ENCODE assay signal across 14 mouse cellular contexts in genomic region chr17:46272675-46273074, GRCm38 (mm10). TPM values are rescaled to one million over a fixed set of nuclear protein-coding genes. Genes with fewer than 3 reads are reported as not detected.
A peak's percentile ranks its signal among the peaks of the same experiment; 100 is the strongest.
DNase-seq lines count a peak whose midpoint lies in the region; ATAC-seq and TF ChIP-seq lines count a peak whose summit lies in the region.
"Had no signal": no experiment of that assay in that cellular context is flagged by ENCODE, and none has a peak within 500 bp of the region (broad histone marks: within the 10 kb centered on the region; RNA-seq: fewer than 3 reads in every experiment).

No protein-coding gene starts in this region.

- intact Hi-C loops in heart, postnatal 25 days (cut with DNase I) = loop anchor here (2.0 kb wide), 1 partner anchor 16 kb away; no protein-coding TSS in a partner anchor

- no peak for TF ChIP-seq CTCF in testis, adult 2 months (IDR thresholded peaks at IDR 0.05; ENCODE audit: control insufficient read depth, insufficient read depth, insufficient replicate concordance, low read depth, low read length)

- no peak for TF ChIP-seq POLR2A in testis, adult 2 months (IDR thresholded peaks at IDR 0.05; ENCODE audit: control insufficient read depth, low read depth, low read length)

- no peaks in the 10 kb centered on the region for H3K36me3 ChIP-seq in testis, adult 2 months (ENCODE audit: control insufficient read depth, insufficient read depth, low read length)

- peak; percentile 61 for DNase-seq in heart, adult 8-10 months (ENCODE audit: low spot score)
- DNase-seq in heart, postnatal 25 days (ENCODE audit: low spot score) = no peak
- no peak for DNase-seq in testis, postnatal 10 days (ENCODE audit: low spot score)
- DNase-seq in heart, postnatal 4 days = peak; percentile 43
- DNase-seq in yolk sac, embryonic 10.5 days (ENCODE audit: low spot score) = no peak
- DNase-seq: cerebellum, postnatal 25 days; liver, embryonic 13.5 days; lung, postnatal 36 days; midbrain, embryonic 14.5 days had no signal

- H3K27ac ChIP-seq in testis, adult 2 months (ENCODE audit: control insufficient read depth, insufficient read depth, low read depth, low read length) = no peak overlapping the region
- H3K27ac ChIP-seq: liver, embryonic 13.5 days had no signal

- ATAC-seq in activated CD4-positive, CD25-positive, alpha-beta regulatory T cell, adult 4 months = no peak
- ATAC-seq: CD4-positive, CD25-positive, alpha-beta regulatory T cell, adult 4 months had no signal

- no peaks in the 10 kb centered on the region; the same call in 1 of the 2 replicates for H3K4me1 ChIP-seq in testis, adult 2 months (ENCODE audit: control insufficient read depth, insufficient read depth, low read length)

- H3K4me3 ChIP-seq in testis, adult 2 months (ENCODE audit: control insufficient read depth, low read depth, low read length) = peak overlapping the region; percentile 25
- H3K4me3 ChIP-seq: erythroblast, embryonic 14.5 days; liver, embryonic 13.5 days had no signal

- no peaks in the 10 kb centered on the region for H3K27me3 ChIP-seq in testis, adult 2 months (ENCODE audit: control insufficient read depth, insufficient read depth, low read length)
- H3K27me3 ChIP-seq: liver, embryonic 13.5 days had no signal

RNA-seq across cellular contexts. Expression of gene Tjap1, which starts 10.2 kb away (rescaled TPM):
- total RNA-seq in heart, adult 8-10 months (2022) = 10 to 100 TPM; 26.0 to 39.5 (median 35.6) TPM
- total RNA-seq in heart, postnatal 25 days (2021) = 10 to 100 TPM; 37.1 to 40.5 TPM
- polyA plus RNA-seq in testis, adult 2 months (2012; rRNA removed) = 33.1 and 39.0 TPM in 2 replicates
- total RNA-seq in heart, postnatal 4 days (2021) = 10 to 100 TPM; 55.0 to 59.0 TPM
- 10 to 100 TPM; 22.5 to 24.1 TPM for polyA plus RNA-seq in activated CD4-positive, CD25-positive, alpha-beta regulatory T cell, adult 4 months (2017; shearing (Covaris generic))

RNA-seq across cellular contexts. Expression of gene Lrrc73, which starts 19.3 kb away (rescaled TPM):
- total RNA-seq in heart, adult 8-10 months (2022) = under 1 TPM in 2 of 4 experiments, not detected in 2; 0.12 to 0.14 TPM
- under 1 TPM; 0.20 to 0.26 TPM for total RNA-seq in heart, postnatal 25 days (2021)
- polyA plus RNA-seq in testis, adult 2 months (2012; rRNA removed) = 106 and 120 TPM in 2 replicates
- total RNA-seq in heart, postnatal 4 days (2021) = under 1 TPM; 0.81 to 0.90 TPM
- under 1 TPM in 1 of 2 experiments, not detected in 1; 0.42 TPM for polyA plus RNA-seq in activated CD4-positive, CD25-positive, alpha-beta regulatory T cell, adult 4 months (2017; shearing (Covaris generic))

RNA-seq across cellular contexts. Expression of gene Dlk2, which starts 24.5 kb away (rescaled TPM):
- under 1 TPM in 2 of 4 experiments, not detected in 2; 0.14 to 0.53 TPM for total RNA-seq in heart, adult 8-10 months (2022)
- under 1 TPM; 0.39 to 0.49 TPM for total RNA-seq in heart, postnatal 25 days (2021)
- polyA plus RNA-seq in testis, adult 2 months (2012; rRNA removed) = 0.38 and 0.97 TPM in 2 replicates
- 1 to 10 TPM in 1 of 2 experiments, under 1 TPM in 1; 0.95 to 1.1 TPM for total RNA-seq in heart, postnatal 4 days (2021)
- not detected for polyA plus RNA-seq in activated CD4-positive, CD25-positive, alpha-beta regulatory T cell, adult 4 months (2017; shearing (Covaris generic))
- total RNA-seq: neutrophil, adult 5-6 weeks had no signal
- polyA plus RNA-seq: CD4-positive, CD25-positive, alpha-beta regulatory T cell, adult 4 months; erythroblast, embryonic 14.5 days had no signal

RNA-seq across cellular contexts. Expression of gene Yipf3, which starts 24.8 kb away (rescaled TPM):
- 10 to 100 TPM; 82.2 to 91.1 (median 85.5) TPM for total RNA-seq in heart, adult 8-10 months (2022)
- total RNA-seq in heart, postnatal 25 days (2021) = 10 to 100 TPM; 81.8 to 82.6 TPM
- polyA plus RNA-seq in testis, adult 2 months (2012; rRNA removed) = 67.9 and 75.4 TPM in 2 replicates
- total RNA-seq in heart, postnatal 4 days (2021) = 10 to 100 TPM; 64.6 TPM
- 10 to 100 TPM; 56.0 to 56.2 TPM for polyA plus RNA-seq in activated CD4-positive, CD25-positive, alpha-beta regulatory T cell, adult 4 months (2017; shearing (Covaris generic))

RNA-seq across cellular contexts. Expression of gene Polr1c, which starts 24.8 kb away (rescaled TPM):
- 10 to 100 TPM; 20.4 to 25.6 (median 22.7) TPM for total RNA-seq in heart, adult 8-10 months (2022)
- total RNA-seq in heart, postnatal 25 days (2021) = 10 to 100 TPM; 20.9 to 26.1 TPM
- polyA plus RNA-seq in testis, adult 2 months (2012; rRNA removed) = 57.5 and 68.8 TPM in 2 replicates
- total RNA-seq in heart, postnatal 4 days (2021) = 10 to 100 TPM; 26.2 to 30.5 TPM
- polyA plus RNA-seq in activated CD4-positive, CD25-positive, alpha-beta regulatory T cell, adult 4 months (2017; shearing (Covaris generic)) = 100 to 1,000 TPM in 1 of 2 experiments, 10 to 100 TPM in 1; 86.1 to 118 TPM

Comparison
In these comparisons a context has a peak if more than half of its experiments do, and no peak if none do; other contexts are left out.
1. DNase-seq: peak in heart, adult 8-10 months (single experiment) and heart, postnatal 4 days (single experiment); none in heart, postnatal 25 days (single experiment), testis, postnatal 10 days (single experiment) and yolk sac, embryonic 10.5 days (single experiment).